Mouse (Mus musculus) limb, embryonic 12.5 days (tissue): ENCODE results near the gene Galnt7. TPM values are rescaled to one million over a fixed set of nuclear protein-coding genes. Genes with fewer than 3 reads are reported as not detected.

Source experiments
- ATAC-seq: fragments of 200-750 bp; cut with Nextera tagmentation; 2 replicates; pipeline ENCODE4 v1.8.0; 2017; ENCODE audit warnings: low read depth, moderate TSS enrichment; ENCODE audit not compliant: insufficient number of reproducible peaks, insufficient read depth, low FRiP score, low TSS enrichment
- H3K27ac ChIP-seq: fragments of 300-500 bp; sonication (generic); 2 replicates; pipeline ENCODE4 v1.5.1; 2016; ENCODE audit warnings: mild to moderate bottlenecking, moderate library complexity
- H3K27me3 ChIP-seq: fragments of 300-500 bp; sonication (generic); 2 replicates; pipeline ENCODE4 v1.6.1; 2016; ENCODE audit warnings: mild to moderate bottlenecking, moderate library complexity
- H3K36me3 ChIP-seq: fragments of 300-500 bp; sonication (generic); 2 replicates; pipeline ENCODE4 v1.6.1; 2016; ENCODE audit warnings: mild to moderate bottlenecking, moderate library complexity
- H3K4me1 ChIP-seq: fragments of 300-500 bp; sonication (generic); replicated peaks from 2 replicates; pipeline ENCODE4 v1.6.1; 2016
- H3K4me2 ChIP-seq: fragments of 300-500 bp; sonication (generic); 2 replicates; pipeline ENCODE4 v1.6.1; 2016; ENCODE audit warnings: mild to moderate bottlenecking, moderate library complexity
- H3K4me3 ChIP-seq: fragments of 300-500 bp; sonication (generic); replicated peaks from 2 replicates; pipeline ENCODE4 v1.5.1; 2016; ENCODE audit warnings: mild to moderate bottlenecking
- H3K9ac ChIP-seq: fragments of 300-500 bp; sonication (generic); replicated peaks from 2 replicates; pipeline ENCODE4 v1.6.1; 2016; ENCODE audit warnings: mild to moderate bottlenecking, moderate library complexity
- H3K9me3 ChIP-seq: fragments of 300-500 bp; sonication (generic); 2 replicates; pipeline ENCODE4 v1.6.1; 2016; ENCODE audit warnings: mild to moderate bottlenecking, moderate library complexity
- WGBS: fragments of 180-500 bp; shearing (Covaris S2); methylation state at CpG from one replicate; pipeline ENCODE4 v1.1.7; 2016; 5-methylcytosine and 5-hydroxymethylcytosine counted together
- polyA plus RNA-seq: library from polyadenylated mRNA; unstranded; fragments of >200 nt; fragmentation: Nextera tagmentation; extraction: Ambion mirVana; gene quantifications from 2 replicates; pipeline ENCODE4 v1.2.1, GENCODE M21; 2016

Gene Galnt7
- 15.8 and 16.7 TPM in 2 replicates for polyA plus RNA-seq

DNA sequence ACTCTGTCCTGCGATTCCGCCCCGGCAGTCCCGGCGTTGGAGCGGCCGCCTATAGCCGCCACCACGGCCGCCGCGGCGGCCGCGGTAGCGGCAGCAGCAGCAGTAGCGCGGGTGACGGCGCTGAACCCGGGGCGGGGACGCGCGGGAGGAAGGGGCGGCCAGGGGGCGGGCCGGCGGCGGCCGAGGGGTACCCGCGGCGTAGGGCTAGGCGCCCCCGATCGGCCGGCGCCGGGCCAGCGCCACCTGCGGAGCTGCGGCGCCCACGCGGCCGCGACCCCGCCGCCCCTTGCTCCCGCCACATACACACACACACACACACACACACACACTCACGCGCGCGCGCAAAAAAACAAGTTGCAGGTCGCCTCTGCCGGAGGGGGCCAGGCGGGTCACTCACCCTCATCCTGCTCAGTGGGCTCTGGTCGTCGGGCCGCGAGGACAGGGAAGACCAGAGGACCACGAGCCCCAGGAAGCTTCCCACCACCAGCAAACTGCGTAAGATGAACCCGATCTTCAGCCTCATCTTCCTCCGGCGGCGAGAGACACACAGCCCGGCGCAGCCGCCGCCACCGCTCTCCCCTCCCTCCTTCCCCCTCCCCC is at the start of gene Galnt7:
TSS of gene Galnt7 (minus strand) at position 577 of the 600 bp plus-strand sequence.
- H3K9me3 ChIP-seq: no peaks in the 10 kb centered on the region
- H3K4me3 ChIP-seq: peak within 1 kb of the TSS; percentile 89
- no peaks in the 10 kb centered on the region for H3K36me3 ChIP-seq
- H3K9ac ChIP-seq: peak within 1 kb of the TSS; percentile 94
- H3K4me1 ChIP-seq: peaks cover 22% of the 10 kb centered on the region
- WGBS: under 1% methylated on average over 49 of the region's 74 CpGs
- H3K27ac ChIP-seq: peak within 1 kb of the TSS; percentile 99
- H3K27me3 ChIP-seq: no peaks in the 10 kb centered on the region
- H3K4me2 ChIP-seq: peak within 1 kb of the TSS; percentile 81
- ATAC-seq: peak; percentile 80

DNA sequence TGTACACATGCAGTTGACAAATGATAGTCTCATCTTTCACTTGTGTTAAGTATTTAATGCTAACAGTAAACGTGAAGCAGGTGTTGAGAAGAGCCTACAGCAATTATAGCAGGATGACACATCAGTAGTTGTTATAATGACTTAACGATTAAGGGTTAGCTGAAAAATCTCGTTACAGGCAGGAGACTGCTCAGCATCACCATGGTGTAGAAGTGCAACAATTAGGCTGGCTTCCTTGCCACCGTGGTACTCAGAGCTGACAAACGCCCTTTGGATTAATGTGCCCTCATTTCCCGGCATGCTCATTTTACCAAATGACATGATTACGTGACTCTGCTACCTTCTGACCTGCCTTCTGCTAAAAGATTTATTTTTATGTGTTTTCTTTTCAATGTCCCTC is 35.8 kb upstream of the Galnt7 start:
- no peak for ATAC-seq
- Histone ChIP-seq H3K4me1 (no peaks in the 10 kb centered on the region), H3K4me2 (no peak overlapping the region), H3K9me3 (no peaks in the 10 kb centered on the region), H3K27me3 (no peaks in the 10 kb centered on the region), H3K4me3 (no peak overlapping the region), H3K36me3 (no peaks in the 10 kb centered on the region), H3K27ac (no peak overlapping the region), H3K9ac (no peak overlapping the region)
- 18% methylated on average over 7 of the region's 7 CpGs for WGBS

DNA sequence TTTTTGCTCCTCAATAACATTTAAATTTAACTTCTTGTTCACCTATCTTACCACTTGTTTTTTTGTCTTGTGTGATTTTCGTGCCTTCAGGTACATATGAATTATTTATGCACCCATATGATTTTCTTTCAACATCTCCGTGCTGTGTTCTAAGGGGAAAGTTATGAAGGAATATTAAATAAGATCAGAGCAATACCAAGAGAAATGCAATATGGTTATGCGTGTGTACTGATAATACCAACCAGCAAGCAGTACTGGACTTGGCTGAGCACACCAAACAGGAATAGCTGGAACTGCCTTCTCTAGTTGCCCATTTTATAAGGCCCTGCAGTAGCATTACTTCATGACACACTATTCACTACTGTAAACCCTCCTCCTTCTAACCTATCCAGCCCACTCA is 33.0 kb upstream of the Galnt7 start:
- Histone ChIP-seq H3K4me3 (no peak overlapping the region), H3K4me2 (no peak overlapping the region), H3K9me3 (no peaks in the 10 kb centered on the region), H3K27ac (no peak overlapping the region), H3K9ac (no peak overlapping the region), H3K27me3 (no peaks in the 10 kb centered on the region), H3K36me3 (no peaks in the 10 kb centered on the region), H3K4me1 (no peaks in the 10 kb centered on the region)
- 86% methylated on average over 3 of the region's 3 CpGs for WGBS
- no peak for ATAC-seq

DNA sequence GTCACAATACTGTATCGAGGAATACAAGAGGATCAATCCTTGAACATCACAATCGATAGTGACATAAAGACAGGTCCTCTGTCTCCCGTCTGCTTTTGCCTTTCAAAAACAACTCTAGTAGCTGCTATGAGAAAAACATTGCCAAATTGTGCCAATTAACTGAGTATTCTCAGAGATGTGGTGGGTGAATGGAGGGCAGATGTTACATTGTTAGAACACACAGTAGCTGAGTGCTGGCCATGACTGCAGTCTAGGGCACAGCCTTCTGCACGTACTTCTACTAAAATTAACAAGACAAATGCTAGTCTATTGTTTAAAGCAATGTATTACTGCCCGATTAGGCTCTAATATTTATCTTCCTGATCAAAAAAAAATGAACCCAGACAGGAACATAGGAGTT is 27.2 kb upstream of the Galnt7 start:
- ATAC-seq: no peak
- Histone ChIP-seq H3K36me3 (no peaks in the 10 kb centered on the region), H3K4me2 (no peak overlapping the region), H3K27ac (no peak overlapping the region), H3K27me3 (no peaks in the 10 kb centered on the region), H3K4me1 (no peaks in the 10 kb centered on the region), H3K4me3 (no peak overlapping the region), H3K9ac (no peak overlapping the region), H3K9me3 (no peaks in the 10 kb centered on the region)
- WGBS: 89% methylated on average over 5 of the region's 5 CpGs

DNA sequence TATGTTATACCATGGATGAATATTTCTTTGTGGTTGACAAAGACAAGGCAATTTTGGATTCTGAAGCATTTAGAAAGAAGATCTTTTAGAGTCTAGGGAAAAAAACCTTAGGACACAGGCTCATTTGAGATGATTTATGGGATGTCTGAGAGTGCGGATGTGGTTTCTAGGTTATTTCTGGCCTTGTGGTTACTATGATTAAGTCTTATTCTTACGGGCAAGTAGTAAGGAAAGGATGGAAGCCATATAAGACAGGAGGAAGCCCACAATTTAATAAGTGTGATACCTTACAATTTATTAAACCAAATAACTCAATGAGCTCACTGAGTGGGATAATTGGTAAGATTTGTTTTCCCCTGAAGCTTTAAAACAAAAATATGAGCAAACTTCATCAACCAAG is 11.3 kb upstream of the Galnt7 start:
- H3K9me3 ChIP-seq: no peaks in the 10 kb centered on the region
- WGBS: 65% methylated on average over 2 of the region's 2 CpGs
- H3K27ac ChIP-seq: no peak overlapping the region
- no peaks in the 10 kb centered on the region for H3K27me3 ChIP-seq
- H3K9ac ChIP-seq: no peak overlapping the region
- H3K4me1 ChIP-seq: no peaks in the 10 kb centered on the region
- no peak for ATAC-seq
- no peak overlapping the region for H3K4me3 ChIP-seq
- H3K4me2 ChIP-seq: no peak overlapping the region
- no peaks in the 10 kb centered on the region for H3K36me3 ChIP-seq

DNA sequence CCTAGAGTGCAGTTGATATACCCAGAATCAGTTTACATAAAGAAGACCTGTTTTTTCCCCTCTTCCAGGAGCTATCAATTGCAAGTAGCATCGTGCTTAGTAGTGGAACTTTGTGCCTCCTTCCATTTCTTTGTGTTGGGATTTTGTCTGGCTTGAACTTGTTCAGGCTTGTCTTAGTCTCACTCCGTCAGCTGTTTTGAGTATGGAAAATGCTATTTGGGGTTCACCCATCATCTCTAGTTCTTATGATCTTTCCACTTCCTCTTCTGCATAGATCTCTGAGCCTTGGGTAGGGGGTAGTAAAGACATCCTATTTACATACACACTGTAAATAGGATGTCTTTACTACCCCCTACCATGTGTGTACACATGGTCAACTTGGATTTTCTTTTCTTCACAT is 7.2 kb upstream of the Galnt7 start:
- H3K4me3 ChIP-seq: no peak overlapping the region

DNA sequence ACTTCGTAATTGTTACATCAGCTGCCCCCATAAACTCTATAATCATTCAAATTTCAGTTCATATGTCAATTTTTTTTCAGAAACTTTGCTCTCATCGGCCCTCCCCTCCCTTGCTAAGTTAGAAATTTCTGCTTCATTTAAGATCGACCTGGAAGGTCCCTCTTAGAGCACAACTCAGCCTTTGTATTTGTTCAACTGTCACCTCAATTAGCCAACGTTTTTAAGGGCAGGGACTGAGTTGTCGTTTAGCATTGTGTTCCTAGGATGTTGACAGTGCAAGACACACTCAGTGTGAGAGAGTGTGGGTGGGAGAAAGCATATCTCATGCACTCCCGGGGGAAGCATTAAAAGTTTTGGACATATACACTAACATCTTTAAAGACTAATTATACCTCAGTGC is 3.6 kb upstream of the Galnt7 start:
- no peak for ATAC-seq
- Histone ChIP-seq H3K4me3 (no peak overlapping the region), H3K9me3 (no peaks in the 10 kb centered on the region), H3K9ac (no peak overlapping the region), H3K36me3 (no peaks in the 10 kb centered on the region), H3K27ac (no peak overlapping the region), H3K4me2 (no peak overlapping the region), H3K4me1 (peaks cover 6% of the 10 kb centered on the region; the same call in 1 of the 2 replicates), H3K27me3 (no peaks in the 10 kb centered on the region)
- WGBS: 75% methylated on average over 6 of the region's 6 CpGs

More for the DNA sequence above, 7.2 kb upstream of the Galnt7 start:
- ATAC-seq: no peak
- 79% methylated on average over 2 of the region's 2 CpGs for WGBS
- no peak overlapping the region for H3K4me2 ChIP-seq
- H3K9me3 ChIP-seq: no peaks in the 10 kb centered on the region
- H3K36me3 ChIP-seq: no peaks in the 10 kb centered on the region
- no peaks in the 10 kb centered on the region for H3K4me1 ChIP-seq
- H3K27me3 ChIP-seq: no peaks in the 10 kb centered on the region
- H3K9ac ChIP-seq: no peak overlapping the region
- no peak overlapping the region for H3K27ac ChIP-seq

DNA sequence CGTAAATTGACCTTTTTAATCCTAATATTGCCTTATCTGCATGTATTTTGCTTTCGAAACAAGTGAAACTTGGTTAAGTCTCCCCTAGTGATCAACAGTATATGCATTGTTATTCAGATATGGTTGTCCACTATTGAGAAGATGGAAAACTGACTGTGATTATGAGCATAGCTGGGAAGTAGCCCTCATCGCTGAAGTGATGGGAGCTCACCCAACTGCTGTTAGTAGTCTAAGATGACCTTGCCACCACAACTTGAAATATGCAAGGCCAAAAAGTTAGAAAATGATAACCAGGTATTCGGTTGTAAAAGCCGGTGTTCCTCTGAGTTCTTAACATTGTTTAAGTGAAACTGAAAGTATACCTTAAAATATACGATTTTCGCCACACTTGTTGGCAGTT is 1.3 kb upstream of the Galnt7 start:
- ATAC-seq: no peak
- no peaks in the 10 kb centered on the region for H3K9me3 ChIP-seq
- peak overlapping the region; percentile 81 for H3K4me2 ChIP-seq
- 88% methylated on average over 7 of the region's 7 CpGs for WGBS
- H3K36me3 ChIP-seq: no peaks in the 10 kb centered on the region
- H3K4me3 ChIP-seq: no peak overlapping the region
- H3K27me3 ChIP-seq: no peaks in the 10 kb centered on the region
- H3K4me1 ChIP-seq: peaks cover 18% of the 10 kb centered on the region
- no peak overlapping the region for H3K27ac ChIP-seq
- no peak overlapping the region for H3K9ac ChIP-seq

DNA sequence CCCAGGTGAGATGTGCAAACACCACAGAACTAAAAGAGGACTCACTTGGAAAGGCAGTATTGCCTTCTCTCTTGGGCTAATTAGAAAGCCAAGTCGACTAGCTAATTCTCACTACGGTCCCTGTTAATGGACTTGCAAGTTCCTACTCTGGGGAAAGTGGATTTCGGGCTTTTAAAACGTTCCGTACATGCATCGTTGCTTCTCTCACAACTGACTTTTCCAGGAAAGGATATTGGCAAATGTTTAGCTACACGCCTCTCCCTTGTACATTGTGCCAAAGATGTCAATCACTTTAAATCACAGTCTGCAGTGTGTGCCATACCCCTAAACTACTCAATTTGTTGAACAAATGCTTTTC is 915 bp upstream of the Galnt7 start:
- 14% methylated on average over 7 of the region's 7 CpGs for WGBS
- H3K9ac ChIP-seq: no peak overlapping the region
- H3K4me3 ChIP-seq: peak overlapping the region; percentile 89
- no peak for ATAC-seq
- H3K27ac ChIP-seq: peak overlapping the region; percentile 99
- peak overlapping the region; percentile 81 for H3K4me2 ChIP-seq
- peaks cover 22% of the 10 kb centered on the region for H3K4me1 ChIP-seq
- H3K9me3 ChIP-seq: no peaks in the 10 kb centered on the region
- no peaks in the 10 kb centered on the region for H3K36me3 ChIP-seq
- H3K27me3 ChIP-seq: no peaks in the 10 kb centered on the region

DNA sequence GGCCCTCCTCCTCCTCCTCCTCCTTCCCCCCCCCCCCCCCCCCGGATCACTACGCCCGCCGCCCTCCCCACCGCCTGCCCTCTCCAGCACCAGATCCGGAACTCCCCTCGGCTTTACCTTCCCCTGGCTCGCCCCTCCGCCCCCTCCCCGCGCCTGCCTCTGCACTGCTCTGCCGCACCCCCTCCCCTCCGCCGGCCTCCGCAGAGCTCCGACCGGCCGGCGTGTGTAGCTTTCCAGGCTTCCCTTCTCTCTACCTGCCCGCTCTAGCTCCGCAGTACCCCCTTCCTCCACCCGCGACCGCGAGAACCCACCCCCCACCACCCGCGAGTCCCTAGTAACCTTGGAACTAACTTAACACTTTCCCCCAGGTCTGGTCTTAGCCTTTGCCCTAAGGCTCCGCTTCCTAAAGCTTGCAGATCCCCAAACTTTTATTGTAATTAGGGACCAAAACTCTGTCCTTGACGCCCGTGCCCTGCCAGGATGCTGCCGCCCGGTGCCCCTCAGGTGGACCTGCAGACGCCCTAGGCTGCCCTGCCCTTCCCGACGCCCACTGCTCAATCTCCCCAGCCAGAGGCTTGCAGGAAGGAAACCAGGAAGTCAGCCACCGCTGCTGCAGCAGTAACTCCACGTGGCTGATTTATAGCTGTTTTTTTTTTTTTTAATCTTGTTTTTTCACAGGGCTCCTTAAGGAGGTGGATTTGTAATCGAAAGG is 380 bp upstream of the Galnt7 start:
- under 1% methylated on average over 28 of the region's 38 CpGs for WGBS
- Histone ChIP-seq H3K4me2 (peak overlapping the region; percentile 81), H3K27me3 (no peaks in the 10 kb centered on the region), H3K9ac (peak overlapping the region; percentile 94), H3K4me3 (peak overlapping the region; percentile 89), H3K9me3 (no peaks in the 10 kb centered on the region), H3K27ac (peak overlapping the region; percentile 99), H3K36me3 (no peaks in the 10 kb centered on the region), H3K4me1 (peaks cover 22% of the 10 kb centered on the region)
- ATAC-seq: peak; percentile 83

DNA sequence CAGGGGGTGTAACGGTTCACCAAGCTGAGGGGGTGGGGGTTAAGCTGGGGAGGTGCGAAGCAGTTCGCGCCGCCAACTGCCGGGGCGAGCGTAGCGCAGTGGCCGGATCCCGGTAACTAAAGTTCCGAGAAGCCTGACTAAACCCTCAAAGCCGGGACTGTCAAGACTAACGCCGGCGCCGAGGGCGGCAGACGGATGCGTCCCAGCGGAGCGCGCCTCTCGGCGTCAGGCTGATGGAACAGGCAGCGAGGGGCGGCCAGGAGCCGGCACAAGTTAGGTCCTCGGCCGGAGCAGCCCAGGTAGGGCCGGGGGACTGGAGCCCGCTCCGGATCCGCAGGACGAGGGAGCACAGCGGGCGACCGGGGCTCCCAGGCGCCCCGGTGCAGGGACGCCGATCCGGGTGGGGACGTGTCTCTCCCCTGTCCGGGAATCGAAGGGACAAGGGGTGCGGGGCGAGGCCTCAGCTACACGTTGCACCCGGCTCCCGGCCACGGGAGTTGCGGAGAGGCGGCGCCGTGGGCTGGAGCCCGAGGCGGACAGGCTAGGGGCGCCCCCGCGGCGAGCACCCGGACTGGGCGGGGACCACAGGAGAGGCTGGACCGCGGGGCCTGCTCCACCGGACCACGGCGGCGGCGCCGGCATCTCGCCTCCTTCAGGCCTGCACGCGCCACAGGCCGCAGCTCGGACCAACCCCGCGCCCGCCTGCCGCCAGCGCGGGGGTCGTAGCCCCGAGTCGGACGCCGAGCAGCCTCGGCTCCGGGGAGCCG is 960 bp downstream of the Galnt7 start:
- H3K9me3 ChIP-seq: no peaks in the 10 kb centered on the region
- WGBS: under 1% methylated on average over 81 of the region's 91 CpGs

More for the DNA sequence above, 960 bp downstream of the Galnt7 start:
- Histone ChIP-seq H3K9ac (peak overlapping the region; percentile 94), H3K27me3 (no peaks in the 10 kb centered on the region), H3K27ac (peak overlapping the region; percentile 99), H3K4me1 (peaks cover 22% of the 10 kb centered on the region), H3K4me3 (peak overlapping the region; percentile 89), H3K4me2 (peak overlapping the region; percentile 81), H3K36me3 (no peaks in the 10 kb centered on the region)
- peak; percentile 71 for ATAC-seq
